Mouse (Mus musculus): Measurements from ENCODE around the gene Foxl2.

The Foxl2 gene

GRCm38 (mm10) chr9:98955103-98955715 lies at the start of gene Foxl2:
TSS of gene Foxl2 (plus strand) at chr9:98955288.
- no peak for DNase-seq

GRCm38 (mm10) chr9:98920629-98921523 lies 34.2 kb upstream of the Foxl2 start:
- DNase-seq: no peak

GRCm38 (mm10) chr9:98923119-98923518 lies 32.0 kb upstream of the Foxl2 start:
- DNase-seq: no peak

- no peak for DNase-seq
Observed at GRCm38 (mm10) chr9:98924183-98924582, 30.9 kb upstream of the Foxl2 start.

GRCm38 (mm10) chr9:98929496-98929895 lies 25.6 kb upstream of the Foxl2 start:
- peak; percentile 10 for DNase-seq

GRCm38 (mm10) chr9:98932931-98933330 lies 22.2 kb upstream of the Foxl2 start:
- DNase-seq: no peak

- DNase-seq: no peak
Observed at GRCm38 (mm10) chr9:98935190-98935909, 19.7 kb upstream of the Foxl2 start.

GRCm38 (mm10) chr9:98939290-98939689 lies 15.8 kb upstream of the Foxl2 start:
- DNase-seq: no peak

- DNase-seq: no peak
Observed at GRCm38 (mm10) chr9:98952171-98953050, 2.7 kb upstream of the Foxl2 start.

GRCm38 (mm10) chr9:98953291-98953690 lies 1.8 kb upstream of the Foxl2 start:
- DNase-seq: no peak

- no peak for DNase-seq
Observed at GRCm38 (mm10) chr9:98953830-98954229, 1.3 kb upstream of the Foxl2 start.

- no peak for DNase-seq
Observed at GRCm38 (mm10) chr9:98954391-98955102, 541 bp upstream of the Foxl2 start.

GRCm38 (mm10) chr9:98955716-98956224 lies 682 bp downstream of the Foxl2 start:
- no peak for DNase-seq

GRCm38 (mm10) chr9:98956591-98957381 lies 1.7 kb downstream of the Foxl2 start:
- DNase-seq: no peak

- DNase-seq: no peak
Observed at GRCm38 (mm10) chr9:98957751-98958351, 2.8 kb downstream of the Foxl2 start.

GRCm38 (mm10) chr9:98958628-98959027 lies 3.5 kb downstream of the Foxl2 start:
- DNase-seq: no peak

GRCm38 (mm10) chr9:98959851-98960250 lies 4.8 kb downstream of the Foxl2 start:
- DNase-seq: no peak

GRCm38 (mm10) chr9:98960348-98960747 lies 5.3 kb downstream of the Foxl2 start:
- no peak for DNase-seq

GRCm38 (mm10) chr9:98961591-98962477 lies 6.7 kb downstream of the Foxl2 start:
- no peak for DNase-seq

Data from thymus, postnatal 25 days (tissue).